Comparison of ENCODE assay signal across 8 mouse cellular contexts in genomic region chr1:55618617-55619286, GRCm38 (mm10).
DNase-seq lines count a peak whose midpoint lies in the region; ATAC-seq lines count a peak whose summit lies in the region.

No protein-coding gene starts in this region.

- peak; percentile 1 for DNase-seq in lung, postnatal 14 days
- no peak for DNase-seq in lung, postnatal 10 days
- peak; percentile 10 to 16 for DNase-seq in cerebellum, adult 18-20 months
- DNase-seq in heart, postnatal 10 days: peak; percentile 48 to 60
- no peak for DNase-seq in urinary bladder, postnatal 25 days (ENCODE audit: low spot score)
- DNase-seq in urinary bladder, adult 2 months (ENCODE audit: low spot score): no peak

- ATAC-seq in megakaryocyte-erythroid progenitor cell, adult 5-6 weeks (replicated peaks; ENCODE audit: low FRiP score, low TSS enrichment, poor library complexity, severe bottlenecking): peak; percentile 67
- ATAC-seq in erythroid progenitor cell, adult 5-6 weeks (replicated peaks; ENCODE audit: low FRiP score, poor library complexity, severe bottlenecking): no peak

- intact Hi-C loops in heart, postnatal 10 days (cut with DNase I): no loop called here

Comparison
In these comparisons a context has a peak if more than half of its experiments do, and no peak if none do; other contexts are left out.
1. DNase-seq: peak in lung, postnatal 14 days (single experiment), cerebellum, adult 18-20 months (2 of 2) and heart, postnatal 10 days (2 of 2); none in lung, postnatal 10 days (single experiment), urinary bladder, postnatal 25 days (single experiment) and urinary bladder, adult 2 months (single experiment).